13 mouse cellular contexts compared by ENCODE assay signal in genomic region chr12:91638351-91638750, GRCm38 (mm10). TPM values are rescaled to one million over a fixed set of nuclear protein-coding genes. Genes with fewer than 3 reads are reported as not detected.
DNase-seq lines count a peak whose midpoint lies in the region; ATAC-seq lines count a peak whose summit lies in the region.
"Had no signal": no experiment of that assay in that cellular context is flagged by ENCODE, and none has a peak within 500 bp of the region (broad histone marks: within the 10 kb centered on the region; RNA-seq: fewer than 3 reads in every experiment).

No protein-coding gene starts in this region.

- WGBS in heart, embryonic 12.5 days = 73% methylated on average over 3 of the region's 3 CpGs
- WGBS in lung, embryonic 16.5 days = 70% methylated on average over 3 of the region's 3 CpGs

- no peaks in the 10 kb centered on the region for H3K9me3 ChIP-seq in heart, embryonic 12.5 days (replicated peaks)
- H3K9me3 ChIP-seq in lung, embryonic 16.5 days (ENCODE audit: control insufficient read depth, low read length) = no peaks in the 10 kb centered on the region

- no peak overlapping the region for H3K4me3 ChIP-seq in heart, embryonic 12.5 days
- no peak overlapping the region for H3K4me3 ChIP-seq in lung, embryonic 16.5 days (ENCODE audit: low read length)
- H3K4me3 ChIP-seq: megakaryocyte, embryonic 14.5 days; neural tube, embryonic 12.5 days had no signal

- no peak for ATAC-seq in heart, embryonic 12.5 days (ENCODE audit: insufficient number of reproducible peaks, low FRiP score)
- peak; percentile 77 for ATAC-seq in lung, embryonic 16.5 days (ENCODE audit: low read depth)
- ATAC-seq: activated CD4-positive, CD25-positive, alpha-beta regulatory T cell, adult 4 months had no signal

- peak; percentile 23 for DNase-seq in heart, adult 8-10 months (ENCODE audit: low spot score)
- no peak for DNase-seq in lung, postnatal 4 days
- DNase-seq in heart, postnatal 10 days = peak; percentile 35 to 38
- DNase-seq in lung, postnatal 14 days = peak; percentile 10
- no peak for DNase-seq in cerebellum, adult 18-20 months
- DNase-seq: cerebellum, adult 2 months; right cerebral cortex, postnatal 25 days; thymus, adult 18-20 months had no signal

- H3K4me2 ChIP-seq in heart, embryonic 12.5 days = no peak overlapping the region
- H3K4me2 ChIP-seq in lung, embryonic 16.5 days (ENCODE audit: low read depth, low read length) = no peak overlapping the region
- H3K4me2 ChIP-seq: neural tube, embryonic 12.5 days had no signal

- H3K9ac ChIP-seq in heart, embryonic 12.5 days = no peak overlapping the region
- H3K9ac ChIP-seq in lung, embryonic 16.5 days (ENCODE audit: low read length) = no peak overlapping the region
- H3K9ac ChIP-seq: neural tube, embryonic 12.5 days had no signal

- intact Hi-C loops in heart, postnatal 10 days (cut with DNase I) = no loop called here

- no peaks in the 10 kb centered on the region for H3K36me3 ChIP-seq in heart, embryonic 12.5 days
- no peaks in the 10 kb centered on the region for H3K36me3 ChIP-seq in lung, embryonic 16.5 days (ENCODE audit: control insufficient read depth, insufficient read depth, low read length)
- H3K36me3 ChIP-seq: neural tube, embryonic 12.5 days had no signal

- 0 out of 2 replicates have a peak, but pooled peaks cover 4% of the 10 kb centered on the region for H3K27me3 ChIP-seq in heart, embryonic 12.5 days (replicated peaks)
- H3K27me3 ChIP-seq in lung, embryonic 16.5 days (ENCODE audit: control insufficient read depth, insufficient read depth, low read depth, low read length) = no peaks in the 10 kb centered on the region
- H3K27me3 ChIP-seq: neural tube, embryonic 12.5 days had no signal

- H3K27ac ChIP-seq in heart, embryonic 12.5 days (ENCODE audit: poor library complexity, severe bottlenecking) = no peak overlapping the region
- peak overlapping the region; percentile 46; the same call in 1 of the 2 replicates for H3K27ac ChIP-seq in lung, embryonic 16.5 days (ENCODE audit: low read length)
- H3K27ac ChIP-seq: neural tube, embryonic 12.5 days had no signal

- peaks cover 12% of the 10 kb centered on the region for H3K4me1 ChIP-seq in heart, embryonic 12.5 days (replicated peaks)
- peaks cover 5% of the 10 kb centered on the region; the same call in 1 of the 2 replicates for H3K4me1 ChIP-seq in lung, embryonic 16.5 days (replicated peaks; ENCODE audit: control insufficient read depth, insufficient read depth, low read length)

RNA-seq across cellular contexts. Expression of gene Gtf2a1, which starts 48.1 kb away (rescaled TPM):
- 10 to 100 TPM; 24.5 to 31.5 (median 28.2) TPM for total RNA-seq in heart, adult 8-10 months (2022)
- 44.5 and 45.5 TPM in 2 replicates for polyA plus RNA-seq in heart, embryonic 12.5 days (2016; fragmentation: Nextera tagmentation; extraction: Ambion mirVana)
- 42.5 and 46.9 TPM in 2 replicates for polyA plus RNA-seq in lung, embryonic 16.5 days (2015; fragmentation: Nextera tagmentation; extraction: Ambion mirVana)
- 10 to 100 TPM; 24.4 to 30.4 TPM for total RNA-seq in heart, postnatal 10 days (2021)

Comparison
In these comparisons a context has a peak if more than half of its experiments do, and no peak if none do; other contexts are left out.
1. DNase-seq: peak in heart, adult 8-10 months (single experiment), heart, postnatal 10 days (2 of 2) and lung, postnatal 14 days (single experiment); none in lung, postnatal 4 days (0 of 2) and cerebellum, adult 18-20 months (0 of 2).